Comparison of ENCODE assay signal across 9 mouse cellular contexts in genomic region chr7:70625643-70626231, GRCm38 (mm10).
A peak's percentile ranks its signal among the peaks of the same experiment; 100 is the strongest.
DNase-seq lines count a peak whose midpoint lies in the region; ATAC-seq lines count a peak whose summit lies in the region.
"Had no signal": no experiment of that assay in that cellular context is flagged by ENCODE, and none has a peak within 500 bp of the region (broad histone marks: within the 10 kb centered on the region; RNA-seq: fewer than 3 reads in every experiment).

No protein-coding gene starts in this region.

- H3K27me3 ChIP-seq in embryonic facial prominence, embryonic 10.5 days (replicated peaks; ENCODE audit: low read depth, poor library complexity, severe bottlenecking) = peaks cover 17% of the 10 kb centered on the region
- H3K27me3 ChIP-seq in hindbrain, embryonic 16.5 days (replicated peaks; ENCODE audit: control insufficient read depth, insufficient read depth, low read length) = no peaks in the 10 kb centered on the region
- 0 out of 2 replicates have a peak, but pooled peaks cover 4% of the 10 kb centered on the region for H3K27me3 ChIP-seq in midbrain, embryonic 15.5 days (replicated peaks)
- H3K27me3 ChIP-seq: CH12.LX had no signal

- DNase-seq in heart, adult 11 months = peak; percentile 88
- DNase-seq in heart, adult 18-20 months = no peak
- DNase-seq in embryonic facial prominence, embryonic 10.5 days (ENCODE audit: low spot score) = peak; percentile 24
- no peak for DNase-seq in urinary bladder, postnatal 36 days (ENCODE audit: low spot score in 2 of 2)
- DNase-seq in gastrocnemius, adult 8-10 months (ENCODE audit: low spot score in 2 of 2) = no peak
- DNase-seq in adrenal gland, adult 2 months = no peak

- peak overlapping the region; percentile 48 for H3K4me3 ChIP-seq in embryonic facial prominence, embryonic 10.5 days
- peak overlapping the region; percentile 34 for H3K4me3 ChIP-seq in hindbrain, embryonic 16.5 days (ENCODE audit: low read length)
- peak overlapping the region; percentile 28 for H3K4me3 ChIP-seq in midbrain, embryonic 15.5 days

- peak overlapping the region; percentile 64 for H3K4me2 ChIP-seq in hindbrain, embryonic 16.5 days (ENCODE audit: low read length)
- peak overlapping the region; percentile 59 for H3K4me2 ChIP-seq in midbrain, embryonic 15.5 days

- H3K36me3 ChIP-seq in embryonic facial prominence, embryonic 10.5 days (replicated peaks) = no peaks in the 10 kb centered on the region
- no peaks in the 10 kb centered on the region for H3K36me3 ChIP-seq in hindbrain, embryonic 16.5 days (ENCODE audit: control insufficient read depth, insufficient read depth, low read length)
- no peaks in the 10 kb centered on the region for H3K36me3 ChIP-seq in midbrain, embryonic 15.5 days (replicated peaks)

- H3K9ac ChIP-seq in hindbrain, embryonic 16.5 days (ENCODE audit: low read depth, low read length) = no peak overlapping the region; the same call in 1 of the 2 replicates
- 0 out of 2 replicates have a peak overlapping the region, but pooled peaks have one; percentile 19 for H3K9ac ChIP-seq in midbrain, embryonic 15.5 days

- H3K27ac ChIP-seq in embryonic facial prominence, embryonic 10.5 days (replicated peaks) = peak overlapping the region; percentile 78
- no peak overlapping the region for H3K27ac ChIP-seq in hindbrain, embryonic 16.5 days (ENCODE audit: low read depth, low read length)
- no peak overlapping the region for H3K27ac ChIP-seq in midbrain, embryonic 15.5 days

- ATAC-seq in hindbrain, embryonic 16.5 days = peak; percentile 63
- ATAC-seq in midbrain, embryonic 15.5 days (replicated peaks) = peak; percentile 52

- 4% methylated on average over 10 of the region's 10 CpGs for WGBS in embryonic facial prominence, embryonic 10.5 days
- WGBS in hindbrain, embryonic 16.5 days = 5% methylated on average over 10 of the region's 10 CpGs
- 8% methylated on average over 10 of the region's 10 CpGs for WGBS in midbrain, embryonic 15.5 days

- H3K4me1 ChIP-seq in embryonic facial prominence, embryonic 10.5 days = peaks cover 28% of the 10 kb centered on the region
- H3K4me1 ChIP-seq in hindbrain, embryonic 16.5 days (ENCODE audit: control insufficient read depth, insufficient read depth, low read depth, low read length) = peaks cover 21% of the 10 kb centered on the region
- H3K4me1 ChIP-seq in midbrain, embryonic 15.5 days = peaks cover 20% of the 10 kb centered on the region

- no peaks in the 10 kb centered on the region for H3K9me3 ChIP-seq in embryonic facial prominence, embryonic 10.5 days
- no peaks in the 10 kb centered on the region for H3K9me3 ChIP-seq in hindbrain, embryonic 16.5 days (ENCODE audit: control insufficient read depth, low read length)
- H3K9me3 ChIP-seq in midbrain, embryonic 15.5 days = no peaks in the 10 kb centered on the region

Comparison
In these comparisons a context has a peak if more than half of its experiments do, and no peak if none do; other contexts are left out.
1. DNase-seq: peak in heart, adult 11 months (single experiment) and embryonic facial prominence, embryonic 10.5 days (single experiment); none in heart, adult 18-20 months (0 of 2), urinary bladder, postnatal 36 days (0 of 2), gastrocnemius, adult 8-10 months (0 of 2) and adrenal gland, adult 2 months (single experiment).
2. Peak in every context shown above with its lines, with median percentiles within 50 percentile points of each other: H3K4me3 ChIP-seq.